Mouse (Mus musculus) midbrain, embryonic 16.5 days (tissue): ENCODE data around the gene Vipr2. TPM values are rescaled to one million over a fixed set of nuclear protein-coding genes. Genes with fewer than 3 reads are reported as not detected.

Experiments used
- ATAC-seq: fragments of 200-750 bp; cut with Nextera tagmentation; 2 replicates; pipeline ENCODE4 v1.8.0; 2017; ENCODE audit warnings: moderate TSS enrichment
- H3K27ac ChIP-seq: fragments of 300-500 bp; sonication (generic); 2 replicates; pipeline ENCODE4 v1.5.1; 2014; ENCODE audit warnings: mild to moderate bottlenecking, low read length, mixed read lengths
- H3K27me3 ChIP-seq: fragments of 300-500 bp; sonication (generic); 2 replicates; pipeline ENCODE4 v1.6.1; 2014; ENCODE audit warnings: low read depth, low read length, mixed read lengths; ENCODE audit not compliant: control insufficient read depth, insufficient read depth
- H3K36me3 ChIP-seq: fragments of 300-500 bp; sonication (generic); 2 replicates; pipeline ENCODE4 v1.6.1; 2014; ENCODE audit warnings: mild to moderate bottlenecking, low read length, moderate library complexity, mixed read lengths; ENCODE audit not compliant: control insufficient read depth, insufficient read depth
- H3K4me1 ChIP-seq: fragments of 300-500 bp; sonication (generic); 2 replicates; pipeline ENCODE4 v1.6.1; 2014; ENCODE audit warnings: mild to moderate bottlenecking, low read length, mixed read lengths; ENCODE audit not compliant: control insufficient read depth, insufficient read depth
- H3K4me2 ChIP-seq: fragments of 300-500 bp; sonication (generic); 2 replicates; pipeline ENCODE4 v1.6.1; 2014; ENCODE audit warnings: mild to moderate bottlenecking, low read length, mixed read lengths
- H3K4me3 ChIP-seq: fragments of 300-500 bp; sonication (generic); 2 replicates; pipeline ENCODE4 v1.5.1; 2014; ENCODE audit warnings: low read depth, mild to moderate bottlenecking, low read length, moderate library complexity, mixed read lengths
- H3K9ac ChIP-seq: fragments of 300-500 bp; sonication (generic); 2 replicates; pipeline ENCODE4 v1.6.1; 2014; ENCODE audit warnings: low read depth, low read length, mixed read lengths
- H3K9me3 ChIP-seq: fragments of 300-500 bp; sonication (generic); replicated peaks from 2 replicates; pipeline ENCODE4 v1.6.1; 2014; ENCODE audit warnings: mild to moderate bottlenecking, low read length, mixed read lengths; ENCODE audit not compliant: control insufficient read depth, poor library complexity, severe bottlenecking
- WGBS: fragments of 180-500 bp; shearing (Covaris S2); extraction: QIAGEN DNeasy Blood & Tissue Kit; methylation state at CpG from one replicate; pipeline ENCODE4 v1.1.7; 2014; 5-methylcytosine and 5-hydroxymethylcytosine counted together
- polyA plus RNA-seq: library from polyadenylated mRNA; unstranded; fragments of >200 nt; fragmentation: Nextera tagmentation; extraction: Ambion mirVana; gene quantifications from 2 replicates; pipeline ENCODE4 v1.2.1, GENCODE M21; 2015

Vipr2 gene
- polyA plus RNA-seq, 1 experiment from 2014 or later, result 1.3 TPM

GRCm38 (mm10) chr12:116115781-116116180 is 38.3 kb downstream of the Vipr2 start:
- no peaks in the 10 kb centered on the region for H3K9me3 ChIP-seq
- no peaks in the 10 kb centered on the region for H3K4me1 ChIP-seq
- no peaks in the 10 kb centered on the region for H3K27me3 ChIP-seq
- H3K9ac ChIP-seq, result no peak overlapping the region
- WGBS, result 93% methylated on average over 2 of the region's 2 CpGs
- H3K36me3 ChIP-seq, result no peaks in the 10 kb centered on the region
- ATAC-seq, result no peak
- no peak overlapping the region for H3K4me2 ChIP-seq
- no peak overlapping the region for H3K4me3 ChIP-seq
- H3K27ac ChIP-seq, result no peak overlapping the region

GRCm38 (mm10) chr12:116116455-116116854 is 38.9 kb downstream of the Vipr2 start:
- no peaks in the 10 kb centered on the region for H3K27me3 ChIP-seq
- H3K9ac ChIP-seq, result no peak overlapping the region
- no peak for ATAC-seq
- H3K4me1 ChIP-seq, result no peaks in the 10 kb centered on the region
- no peaks in the 10 kb centered on the region for H3K9me3 ChIP-seq
- WGBS, result 88% methylated on average over 5 of the region's 5 CpGs
- H3K36me3 ChIP-seq, result no peaks in the 10 kb centered on the region
- no peak overlapping the region for H3K4me3 ChIP-seq
- H3K4me2 ChIP-seq, result no peak overlapping the region
- no peak overlapping the region for H3K27ac ChIP-seq

- 92% methylated on average over 5 of the region's 5 CpGs for WGBS
- Histone ChIP-seq H3K36me3 (no peaks in the 10 kb centered on the region), H3K4me2 (no peak overlapping the region), H3K4me1 (no peaks in the 10 kb centered on the region), H3K27ac (no peak overlapping the region), H3K9ac (no peak overlapping the region), H3K4me3 (no peak overlapping the region), H3K27me3 (no peaks in the 10 kb centered on the region), H3K9me3 (no peaks in the 10 kb centered on the region)
- ATAC-seq, result no peak
Measured at GRCm38 (mm10) chr12:116117352-116117929, 39.9 kb downstream of the Vipr2 start.

- ATAC-seq, result no peak
- no peaks in the 10 kb centered on the region for H3K9me3 ChIP-seq
- no peak overlapping the region for H3K4me2 ChIP-seq
- no peak overlapping the region for H3K9ac ChIP-seq
- H3K27me3 ChIP-seq, result no peaks in the 10 kb centered on the region
- no peaks in the 10 kb centered on the region for H3K36me3 ChIP-seq
- no peaks in the 10 kb centered on the region for H3K4me1 ChIP-seq
- H3K27ac ChIP-seq, result no peak overlapping the region
- WGBS, result 93% methylated on average over 3 of the region's 3 CpGs
- H3K4me3 ChIP-seq, result no peak overlapping the region
Measured at GRCm38 (mm10) chr12:116119001-116119400, 41.5 kb downstream of the Vipr2 start.

- no peaks in the 10 kb centered on the region for H3K27me3 ChIP-seq
- H3K9me3 ChIP-seq, result no peaks in the 10 kb centered on the region
- H3K4me2 ChIP-seq, result no peak overlapping the region
- 84% methylated on average over 3 of the region's 3 CpGs for WGBS
- H3K4me3 ChIP-seq, result no peak overlapping the region
- H3K36me3 ChIP-seq, result no peaks in the 10 kb centered on the region
- no peaks in the 10 kb centered on the region for H3K4me1 ChIP-seq
- ATAC-seq, result no peak
- no peak overlapping the region for H3K27ac ChIP-seq
- H3K9ac ChIP-seq, result no peak overlapping the region
Measured at GRCm38 (mm10) chr12:116123786-116124185, 46.3 kb downstream of the Vipr2 start.

- H3K36me3 ChIP-seq, result no peaks in the 10 kb centered on the region
- no peak overlapping the region for H3K27ac ChIP-seq
- no peak overlapping the region for H3K9ac ChIP-seq
- no peaks in the 10 kb centered on the region for H3K9me3 ChIP-seq
- no peak overlapping the region for H3K4me3 ChIP-seq
- H3K4me1 ChIP-seq, result no peaks in the 10 kb centered on the region
- WGBS, result 94% methylated on average over 7 of the region's 7 CpGs
- no peak overlapping the region for H3K4me2 ChIP-seq
- ATAC-seq, result no peak
- no peaks in the 10 kb centered on the region for H3K27me3 ChIP-seq
Measured at GRCm38 (mm10) chr12:116130936-116131335, 53.4 kb downstream of the Vipr2 start.

- no peak overlapping the region for H3K9ac ChIP-seq
- H3K27me3 ChIP-seq, result no peaks in the 10 kb centered on the region
- no peaks in the 10 kb centered on the region for H3K4me1 ChIP-seq
- 94% methylated on average over 5 of the region's 5 CpGs for WGBS
- no peak overlapping the region for H3K4me2 ChIP-seq
- H3K4me3 ChIP-seq, result no peak overlapping the region
- no peaks in the 10 kb centered on the region for H3K9me3 ChIP-seq
- ATAC-seq, result no peak
- H3K27ac ChIP-seq, result no peak overlapping the region
- H3K36me3 ChIP-seq, result no peaks in the 10 kb centered on the region
Measured at GRCm38 (mm10) chr12:116132909-116133308, 55.4 kb downstream of the Vipr2 start.

- Histone ChIP-seq H3K9ac (no peak overlapping the region), H3K4me3 (no peak overlapping the region), H3K36me3 (no peaks in the 10 kb centered on the region), H3K9me3 (no peaks in the 10 kb centered on the region), H3K4me2 (no peak overlapping the region), H3K27me3 (no peaks in the 10 kb centered on the region), H3K4me1 (no peaks in the 10 kb centered on the region), H3K27ac (no peak overlapping the region)
- WGBS, result 92% methylated on average over 4 of the region's 4 CpGs
- no peak for ATAC-seq
Measured at GRCm38 (mm10) chr12:116135906-116136305, 58.4 kb downstream of the Vipr2 start.

- no peak for ATAC-seq
- WGBS, result 71% methylated on average over 7 of the region's 7 CpGs
Measured at GRCm38 (mm10) chr12:116138322-116139205, 61.0 kb downstream of the Vipr2 start.

More at GRCm38 (mm10) chr12:116138322-116139205, 61.0 kb downstream of the Vipr2 start:
- no peaks in the 10 kb centered on the region for H3K9me3 ChIP-seq
- no peak overlapping the region for H3K27ac ChIP-seq
- no peaks in the 10 kb centered on the region for H3K4me1 ChIP-seq
- no peaks in the 10 kb centered on the region for H3K36me3 ChIP-seq
- no peak overlapping the region for H3K4me2 ChIP-seq
- H3K4me3 ChIP-seq, result no peak overlapping the region
- H3K9ac ChIP-seq, result no peak overlapping the region
- H3K27me3 ChIP-seq, result no peaks in the 10 kb centered on the region
